Mouse (Mus musculus): ENCODE data around the gene Ap2a2.
"Not testable (repeated sequence)": the region's sequence is repeated elsewhere in the genome, so short reads cannot be mapped to it uniquely, and the experiment has no call there.

Gene Ap2a2

DNA sequence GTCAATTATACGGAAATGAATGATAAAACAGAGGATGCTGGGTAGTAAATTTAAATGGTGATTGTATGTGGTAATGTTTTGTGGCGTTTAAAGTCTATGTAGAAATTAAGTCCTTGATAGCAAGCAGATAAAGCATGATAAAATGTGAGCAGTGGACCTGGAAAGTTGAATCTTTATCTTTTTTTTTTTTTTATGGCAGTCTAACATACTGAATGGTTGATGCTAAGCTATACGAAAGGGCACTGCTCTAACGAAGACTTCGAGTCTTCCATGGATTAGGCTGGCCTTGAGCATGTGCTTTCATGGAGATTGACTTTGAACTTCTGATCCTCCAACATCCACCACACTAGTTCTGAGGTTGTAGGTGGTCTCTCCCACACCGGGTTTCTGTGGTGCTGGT is 31.1 kb downstream of the Ap2a2 start:
- no peak for DNase-seq (ENCODE audit: low spot score in 2 of 2)

DNA sequence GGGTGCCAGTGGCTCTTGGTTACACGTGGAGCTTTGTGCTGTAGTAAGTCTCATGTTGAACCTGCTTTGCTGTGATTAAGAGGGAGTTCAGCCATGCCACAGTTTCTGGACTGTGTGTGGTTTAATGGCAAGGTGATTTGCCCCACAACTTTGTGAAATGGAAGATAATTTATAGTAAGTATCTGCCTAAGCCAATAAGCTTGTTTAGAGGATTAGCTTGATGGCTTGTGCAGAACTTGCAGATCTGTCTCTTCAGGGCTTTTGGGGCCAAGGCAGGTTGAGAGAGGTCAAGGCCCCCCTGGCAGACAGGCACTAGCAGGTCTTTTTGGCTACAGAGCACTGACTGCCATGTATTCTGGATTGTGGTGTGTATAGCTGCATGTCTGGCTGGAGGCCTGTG is 35.0 kb downstream of the Ap2a2 start:
- DNase-seq (ENCODE audit: low spot score in 2 of 2), result no peak

DNA sequence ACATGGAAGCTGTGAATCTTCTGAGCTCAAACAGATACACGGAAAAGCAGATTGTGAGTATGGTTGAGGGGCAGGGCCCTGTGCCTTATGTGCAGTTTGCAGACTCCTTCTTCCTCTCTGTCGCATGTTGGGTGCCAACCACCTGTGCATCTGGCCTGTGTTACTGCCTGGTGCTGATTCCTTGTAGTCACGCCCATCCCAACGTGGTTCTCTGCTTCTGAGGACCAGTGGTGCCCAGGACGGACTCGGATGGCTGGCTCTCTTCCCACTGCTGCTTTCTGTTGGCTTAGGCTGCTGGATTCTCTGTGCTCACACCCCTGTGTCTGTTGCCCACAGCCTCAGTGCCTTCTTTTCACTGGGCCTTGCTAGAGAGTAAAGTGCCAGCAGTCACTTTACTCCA is 35.6 kb downstream of the Ap2a2 start:
- DNase-seq (ENCODE audit: low spot score in 2 of 2), result peak; percentile 42 to 55

DNA sequence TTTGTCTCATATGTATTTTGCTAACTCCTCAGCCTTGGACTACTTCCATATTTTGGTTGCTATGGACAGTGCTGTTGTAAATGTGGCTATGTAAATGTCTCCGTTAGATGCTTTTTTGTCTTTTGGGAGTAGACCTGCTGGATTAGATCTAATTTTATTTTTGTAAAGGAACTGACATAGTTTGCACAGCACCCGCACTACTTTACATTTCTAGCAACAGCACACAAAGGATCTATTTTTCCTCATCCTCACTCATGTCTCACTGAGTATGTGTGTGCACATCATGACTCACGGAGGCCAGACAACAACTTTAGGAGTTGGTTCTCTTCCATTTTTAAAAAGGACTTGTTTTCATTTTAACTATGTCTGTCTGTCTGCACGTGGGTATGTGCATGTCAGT is 45.7 kb downstream of the Ap2a2 start:
- DNase-seq (ENCODE audit: low spot score in 2 of 2), result no peak

DNA sequence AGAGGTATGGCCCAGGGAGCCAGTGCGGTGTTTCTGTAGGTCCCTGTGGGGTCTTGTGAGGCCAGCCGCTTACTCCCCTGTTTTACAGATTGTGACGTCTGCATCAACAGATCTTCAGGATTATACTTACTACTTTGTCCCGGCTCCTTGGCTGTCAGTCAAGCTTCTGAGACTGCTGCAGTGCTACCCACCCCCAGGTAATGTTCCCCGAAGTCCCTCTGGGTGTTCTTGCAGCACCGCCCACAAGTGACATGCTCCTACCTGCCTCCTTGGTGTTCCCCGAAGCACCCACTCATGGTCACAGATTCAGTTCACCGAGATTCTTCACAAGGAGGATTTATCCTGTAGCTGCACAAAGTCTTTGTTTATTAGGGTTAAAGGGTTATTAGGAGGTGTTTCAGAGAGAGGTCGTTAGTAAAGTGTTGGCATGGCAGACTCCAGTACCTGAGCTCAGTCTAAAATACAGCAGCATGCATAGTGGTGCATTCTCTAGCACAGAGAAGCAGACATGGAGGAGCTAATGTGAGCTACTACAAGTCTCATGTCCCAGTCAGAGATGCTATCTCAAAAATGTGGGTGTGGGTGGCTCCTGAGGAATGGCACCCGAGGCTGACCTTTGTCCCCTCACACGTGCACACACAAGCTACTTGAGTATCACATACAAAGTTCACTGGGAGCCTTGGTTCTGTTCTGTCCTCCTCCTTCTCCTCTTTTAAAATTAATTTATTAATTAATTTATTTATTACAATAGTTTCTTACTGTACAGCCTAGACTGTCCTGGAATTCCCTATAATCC is 47.9 kb downstream of the Ap2a2 start:
- DNase-seq (ENCODE audit: low spot score in 2 of 2), result no peak

DNA sequence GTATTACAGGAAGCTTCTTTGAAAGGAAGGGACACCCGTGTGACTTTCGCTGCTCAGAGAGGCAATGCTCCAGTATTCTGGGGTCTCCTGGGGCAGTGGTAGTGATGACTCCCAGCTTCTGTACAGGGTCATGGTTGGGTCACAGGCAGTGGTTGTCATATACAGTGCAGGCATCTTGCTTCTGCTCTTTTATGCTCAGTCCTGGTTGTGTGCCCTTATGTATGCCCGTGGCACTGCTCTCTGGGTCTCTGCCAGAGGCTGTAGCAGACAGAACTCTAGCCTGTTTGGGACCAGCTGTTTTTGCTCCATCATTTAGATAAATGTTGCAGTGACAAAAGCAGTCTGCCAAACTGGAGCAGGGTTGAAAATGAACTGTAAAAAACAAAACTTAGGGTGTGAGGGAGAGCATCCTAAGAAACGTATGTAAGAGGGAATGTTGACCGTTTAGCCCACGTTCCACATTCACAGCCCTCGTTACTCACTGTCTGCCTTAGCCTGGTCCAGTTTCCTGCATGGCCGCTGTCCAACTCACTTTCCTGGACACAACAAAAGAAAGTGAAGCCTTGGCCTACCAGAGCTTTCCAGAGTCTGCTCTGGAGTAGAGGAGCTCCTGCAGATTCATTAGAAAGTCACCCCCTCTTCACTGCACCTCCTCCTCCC is 49.9 kb downstream of the Ap2a2 start:
- DNase-seq (ENCODE audit: low spot score in 2 of 2), result no peak

DNA sequence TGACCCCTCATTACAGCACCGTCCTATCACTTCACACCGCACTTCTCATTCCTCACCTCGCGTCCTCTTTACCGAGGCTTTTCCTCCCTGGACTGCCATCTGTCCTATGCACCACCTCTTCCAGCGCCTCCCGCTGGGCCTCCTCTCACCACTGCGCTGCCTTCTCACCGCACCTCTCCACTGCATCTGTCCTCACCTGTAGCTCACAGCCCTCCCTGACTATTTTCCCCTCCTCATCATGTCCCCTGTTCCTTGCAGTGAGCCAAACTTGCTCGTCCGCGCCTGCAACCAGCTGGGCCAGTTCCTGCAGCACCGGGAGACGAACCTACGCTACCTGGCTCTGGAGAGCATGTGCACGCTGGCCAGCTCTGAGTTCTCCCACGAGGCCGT is 50.4 kb downstream of the Ap2a2 start:
- DNase-seq (ENCODE audit: low spot score in 2 of 2), result no peak

DNA sequence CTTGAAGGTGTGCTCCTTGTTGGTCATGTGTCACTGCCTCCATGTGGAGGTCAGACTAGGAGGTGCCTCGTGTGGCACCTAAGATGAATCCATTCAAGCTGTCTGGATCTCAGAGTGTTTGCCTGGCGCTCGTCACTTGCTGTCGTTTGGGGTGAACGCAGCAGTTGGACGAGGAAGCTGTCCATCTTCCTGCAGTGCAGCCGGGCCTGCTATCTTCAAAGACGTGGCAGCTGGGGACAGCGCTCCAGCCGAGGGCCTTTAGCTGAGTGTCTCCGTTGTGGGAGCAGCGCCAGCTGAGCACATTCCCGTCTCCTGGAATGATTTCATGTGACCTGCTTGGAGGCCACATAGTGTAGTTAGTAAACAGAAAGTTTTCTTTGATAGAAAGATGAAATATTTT is 50.8 kb downstream of the Ap2a2 start:
- no peak for DNase-seq (ENCODE audit: low spot score in 2 of 2)

DNA sequence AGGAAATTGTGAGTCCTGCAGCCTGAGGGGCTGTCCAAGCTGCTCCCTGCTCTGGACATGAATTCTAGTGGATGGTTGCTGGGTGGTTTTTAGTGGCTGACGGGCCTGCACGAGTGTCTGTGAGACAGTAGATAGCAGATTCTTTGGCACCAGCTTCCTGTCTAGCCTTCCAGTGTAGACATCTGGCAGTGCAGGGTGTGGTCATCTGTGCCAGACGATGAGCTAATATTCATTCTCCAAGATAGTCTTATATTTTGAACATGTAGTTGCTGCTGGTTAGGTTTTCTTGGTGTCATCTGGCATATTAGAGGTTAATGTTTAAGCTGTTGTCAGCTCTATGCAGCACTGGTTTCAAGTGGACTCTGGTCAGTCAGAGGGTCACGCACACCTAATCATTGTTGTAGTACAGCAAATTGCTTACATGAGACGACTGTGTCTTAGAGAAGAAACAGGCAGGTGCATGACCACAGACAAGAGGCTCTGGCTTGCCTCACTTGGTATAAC is 52.4 kb downstream of the Ap2a2 start:
- DNase-seq (ENCODE audit: low spot score in 2 of 2), result no peak

DNA sequence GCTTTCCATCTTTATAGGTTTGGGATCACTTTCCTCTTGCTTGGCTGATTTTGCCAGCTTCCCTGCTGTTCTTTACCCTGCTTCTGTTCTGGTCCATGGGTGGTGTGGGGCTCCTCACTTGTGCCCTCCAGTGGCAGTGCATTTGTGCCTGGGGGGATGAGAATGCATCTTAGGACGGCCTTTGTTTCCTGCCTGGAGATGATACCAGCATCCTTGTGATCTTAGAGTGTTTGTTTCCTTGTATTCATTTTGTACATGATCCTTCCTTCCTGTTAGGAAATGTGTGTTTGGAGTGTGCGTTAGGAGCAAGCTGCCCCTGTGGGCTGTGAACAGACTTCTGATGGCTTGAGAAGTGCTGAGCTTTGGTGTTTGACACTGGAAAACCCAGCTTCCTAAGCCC is 62.2 kb downstream of the Ap2a2 start:
- DNase-seq (ENCODE audit: low spot score in 2 of 2), result no peak

DNA sequence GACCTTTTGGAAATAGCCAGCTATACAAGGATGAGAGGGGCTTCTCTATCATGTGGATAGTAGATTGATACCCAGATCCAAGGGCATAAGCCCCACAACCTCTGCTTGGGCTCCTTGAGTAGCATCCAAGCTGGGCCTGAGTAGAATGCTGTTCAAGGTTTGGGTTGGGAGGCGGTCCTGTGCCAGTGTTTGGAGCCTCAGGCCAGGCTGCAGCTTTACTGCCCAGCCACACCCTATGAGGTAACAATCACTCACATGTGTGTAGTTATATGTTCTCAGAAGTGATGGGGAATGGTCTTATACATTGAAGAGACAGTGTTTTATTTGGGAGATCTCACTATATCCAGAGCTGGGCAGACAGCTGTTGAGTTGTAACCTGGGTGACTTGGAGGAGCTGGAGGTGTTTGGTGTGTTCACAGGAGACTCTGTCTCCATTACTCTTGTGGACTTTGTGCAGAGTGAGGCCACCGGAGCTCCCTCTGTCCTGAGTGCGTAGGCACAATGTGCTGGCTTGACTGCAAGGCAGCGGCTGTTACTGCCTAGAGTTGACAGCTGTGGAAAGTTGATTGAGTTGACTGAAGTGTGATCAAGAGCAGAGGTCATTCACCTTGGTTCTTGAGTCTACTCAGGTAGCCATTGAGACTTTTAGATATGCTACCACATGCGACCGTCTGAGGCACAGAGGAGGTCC is 63.3 kb downstream of the Ap2a2 start:
- DNase-seq (ENCODE audit: low spot score in 2 of 2), result no peak

DNA sequence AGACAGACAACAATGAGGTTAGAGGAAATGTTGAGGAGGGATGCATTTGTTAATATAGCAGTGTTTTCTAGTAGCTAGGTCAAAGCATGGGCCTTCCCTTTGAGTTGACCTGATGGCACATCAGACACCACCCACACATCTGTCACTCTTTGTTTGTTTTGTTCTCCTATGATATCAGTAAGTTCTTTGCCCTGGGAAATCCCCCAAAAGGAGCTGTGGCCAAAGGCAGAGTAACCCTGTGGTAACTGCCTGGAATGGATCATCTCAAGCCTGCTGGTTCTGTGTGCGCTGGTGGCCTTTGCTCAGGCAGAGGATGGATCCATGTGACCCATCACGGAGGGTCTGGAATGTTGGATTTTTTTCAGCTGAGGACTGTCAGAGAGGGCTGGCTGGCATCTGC is 66.0 kb downstream of the Ap2a2 start:
- DNase-seq (ENCODE audit: low spot score in 2 of 2), result no peak

DNA sequence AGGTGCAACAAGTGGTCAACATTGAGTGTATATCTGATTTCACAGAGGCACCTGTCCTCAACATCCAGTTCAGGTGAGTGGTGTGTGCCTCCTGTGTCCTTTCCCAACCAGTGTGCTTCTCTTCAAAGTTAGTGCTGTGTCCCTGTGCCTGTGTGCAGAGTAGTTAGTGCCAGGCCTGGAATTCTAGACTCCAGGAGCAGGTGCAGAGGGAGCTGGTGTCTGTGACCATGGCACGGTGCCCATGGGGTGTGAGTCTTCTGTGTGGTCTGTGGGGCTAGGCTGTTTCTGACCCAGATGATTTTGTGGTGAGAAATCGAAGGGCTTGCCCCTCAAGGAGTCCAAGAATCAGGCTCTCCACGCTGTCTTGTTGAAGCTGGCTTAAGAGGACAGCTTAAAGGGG is 67.3 kb downstream of the Ap2a2 start:
- DNase-seq (ENCODE audit: low spot score in 2 of 2), result no peak

DNA sequence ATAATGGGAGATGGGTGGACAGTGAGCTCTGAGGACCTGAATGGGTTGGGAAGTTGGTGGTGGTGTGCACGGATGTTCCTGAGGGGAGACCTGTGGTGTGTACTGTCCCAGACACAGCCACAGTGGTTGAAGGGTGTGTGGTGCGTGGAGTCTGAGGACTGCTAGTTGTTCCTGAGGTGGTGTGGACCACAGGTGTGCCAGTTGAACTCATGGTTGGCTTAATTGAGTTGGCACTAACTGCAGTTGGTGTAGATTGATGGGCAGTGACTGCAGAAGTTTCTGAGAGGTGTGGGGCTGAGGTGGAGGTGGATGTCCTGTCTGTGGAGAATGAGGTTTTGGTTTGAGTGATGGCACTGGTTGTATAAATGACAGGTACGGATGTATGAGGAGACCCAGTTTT is 76.1 kb downstream of the Ap2a2 start:
- peak in 1 of 2 experiments; percentile 50 for DNase-seq (ENCODE audit: low spot score in 2 of 2)

DNA sequence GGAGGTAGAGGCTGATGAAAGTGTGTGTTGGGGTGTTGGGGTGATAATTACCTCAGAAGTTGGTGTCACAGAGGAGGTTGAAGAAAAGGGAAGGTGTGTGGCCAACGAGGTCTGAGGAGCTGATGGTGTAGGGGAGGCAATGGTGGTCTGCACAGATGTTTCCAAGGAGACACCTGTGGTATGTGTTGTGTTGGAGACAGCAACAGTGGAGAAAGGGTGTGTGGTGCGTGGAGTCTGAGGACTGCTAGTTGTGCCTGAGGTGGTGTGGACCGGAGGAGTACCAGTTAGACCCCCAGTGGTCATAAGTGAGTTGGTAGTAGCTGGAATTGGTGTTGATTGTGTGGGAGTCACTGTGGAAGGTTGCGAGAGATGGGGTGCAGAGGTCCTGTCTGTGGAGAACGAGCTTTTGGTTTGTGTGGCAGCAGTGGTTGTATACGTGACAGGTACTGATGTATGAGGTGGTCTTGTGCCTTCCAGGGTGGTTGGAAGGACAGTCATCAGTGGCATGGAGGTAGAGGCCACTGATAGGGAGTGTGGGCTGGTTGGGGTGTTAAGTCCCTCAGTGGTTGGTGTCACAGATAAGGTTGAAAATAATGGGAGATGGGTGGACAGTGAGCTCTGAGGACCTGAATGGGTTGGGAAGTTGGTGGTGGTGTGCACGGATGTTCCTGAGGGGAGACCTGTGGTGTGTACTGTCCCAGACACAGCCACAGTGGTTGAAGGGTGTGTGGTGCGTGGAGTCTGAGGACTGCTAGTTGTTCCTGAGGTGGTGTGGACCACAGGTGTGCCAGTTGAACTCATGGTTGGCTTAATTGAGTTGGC is 76.8 kb downstream of the Ap2a2 start:
- DNase-seq (ENCODE audit: low spot score in 2 of 2), result not testable (repeated sequence)

DNA sequence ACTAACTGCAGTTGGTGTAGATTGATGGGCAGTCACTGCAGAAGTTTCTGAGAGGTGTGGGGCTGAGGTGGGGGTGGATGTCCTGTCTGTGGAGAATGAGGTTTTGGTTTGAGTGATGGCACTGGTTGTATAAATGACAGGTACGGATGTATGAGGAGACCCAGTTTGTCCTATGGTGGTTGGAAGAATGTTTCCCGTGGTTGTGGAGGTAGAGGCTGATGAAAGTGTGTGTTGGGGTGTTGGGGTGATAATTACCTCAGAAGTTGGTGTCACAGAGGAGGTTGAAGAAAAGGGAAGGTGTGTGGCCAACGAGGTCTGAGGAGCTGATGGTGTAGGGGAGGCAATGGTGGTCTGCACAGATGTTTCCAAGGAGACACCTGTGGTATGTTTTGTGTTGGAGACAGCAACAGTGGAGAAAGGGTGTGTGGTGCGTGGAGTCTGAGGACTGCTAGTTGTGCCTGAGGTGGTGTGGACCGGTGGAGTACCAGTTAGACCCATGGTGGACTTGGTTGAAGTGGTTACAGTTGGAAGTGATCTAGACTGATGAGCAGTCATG is 77.4 kb downstream of the Ap2a2 start:
- peak in 1 of 2 experiments; percentile 48 for DNase-seq (ENCODE audit: low spot score in 2 of 2)

DNA sequence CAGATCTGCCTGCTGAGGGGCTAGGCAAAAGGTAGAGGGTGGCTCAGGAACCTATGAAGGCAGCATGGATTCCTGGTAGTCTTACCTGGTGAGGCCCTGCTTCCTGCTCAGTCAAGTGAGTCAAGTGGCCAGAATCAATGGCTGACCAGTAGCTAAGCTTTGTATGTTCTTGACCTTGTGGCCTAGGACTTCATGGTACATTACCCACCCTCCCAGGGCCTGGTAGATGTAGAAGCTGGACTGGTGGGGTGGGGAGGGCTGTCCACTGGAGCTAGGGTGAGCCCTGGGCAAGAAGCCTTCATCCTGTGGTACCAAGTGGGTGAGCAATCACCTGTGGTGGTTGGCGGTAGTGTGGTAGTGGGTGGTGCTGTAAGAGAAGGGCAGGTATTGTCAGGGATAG is 80.4 kb downstream of the Ap2a2 start:
- DNase-seq (ENCODE audit: low spot score in 2 of 2), result no peak

DNA sequence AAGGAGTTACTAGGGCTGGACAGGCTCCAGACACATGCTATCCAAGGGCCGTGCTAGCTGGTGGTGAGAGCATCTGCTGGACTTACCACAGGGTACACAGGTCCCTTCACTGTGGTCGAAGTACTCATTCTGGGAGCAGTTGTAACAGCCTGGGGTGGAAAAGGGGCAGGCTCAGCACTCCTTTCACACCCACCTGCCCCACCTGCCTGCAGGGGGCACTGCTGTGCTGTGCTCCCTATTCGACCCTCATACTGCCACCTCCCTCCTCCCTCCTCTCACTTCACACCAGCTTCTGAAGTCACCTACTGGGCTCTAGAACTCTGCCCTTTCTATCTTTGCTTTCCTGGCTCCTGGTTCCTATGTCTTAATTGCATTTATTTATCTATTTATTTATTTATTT is 81.2 kb downstream of the Ap2a2 start:
- DNase-seq (ENCODE audit: low spot score in 2 of 2), result no peak

DNA sequence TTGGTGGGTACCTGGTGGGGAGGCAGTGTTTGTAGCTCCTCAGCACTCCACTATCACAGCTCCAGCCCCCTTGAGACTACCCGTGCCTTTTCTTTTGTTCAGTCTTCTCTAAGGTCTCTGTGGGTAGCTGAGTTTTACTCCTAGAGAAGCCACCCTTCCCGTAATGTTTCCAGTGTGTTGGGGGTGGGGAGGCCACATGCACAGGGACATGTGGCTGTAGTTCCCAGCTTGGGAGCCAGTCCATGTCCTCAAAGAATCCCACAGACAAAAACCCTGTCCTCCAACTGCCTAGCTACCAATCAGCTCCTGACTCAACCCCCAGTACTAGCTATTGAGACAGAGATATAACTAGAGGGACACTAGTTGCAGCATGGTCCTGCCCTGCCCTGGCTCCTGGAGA is 85.1 kb downstream of the Ap2a2 start:
- no peak for DNase-seq (ENCODE audit: low spot score in 2 of 2)

DNA sequence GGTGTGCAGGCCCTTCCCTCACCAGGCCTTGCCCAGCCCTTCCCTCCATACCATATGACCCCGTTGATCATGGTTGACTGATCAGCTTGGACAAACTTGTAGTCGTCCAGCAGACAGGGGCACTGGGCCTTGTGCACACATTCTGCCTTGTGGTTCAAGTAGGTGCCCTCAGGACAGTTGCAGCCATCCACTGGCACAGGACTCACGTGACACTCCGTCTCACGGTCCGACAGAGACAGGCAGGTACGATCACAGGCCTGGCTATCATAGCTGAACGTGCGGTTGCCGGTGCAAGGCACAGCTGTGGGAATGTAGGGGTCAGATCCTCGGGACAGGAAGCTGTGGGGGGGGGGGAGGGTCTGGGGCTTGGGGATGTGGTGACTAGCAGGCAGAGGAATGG is 85.8 kb downstream of the Ap2a2 start:
- DNase-seq (ENCODE audit: low spot score in 2 of 2), result no peak

DNA sequence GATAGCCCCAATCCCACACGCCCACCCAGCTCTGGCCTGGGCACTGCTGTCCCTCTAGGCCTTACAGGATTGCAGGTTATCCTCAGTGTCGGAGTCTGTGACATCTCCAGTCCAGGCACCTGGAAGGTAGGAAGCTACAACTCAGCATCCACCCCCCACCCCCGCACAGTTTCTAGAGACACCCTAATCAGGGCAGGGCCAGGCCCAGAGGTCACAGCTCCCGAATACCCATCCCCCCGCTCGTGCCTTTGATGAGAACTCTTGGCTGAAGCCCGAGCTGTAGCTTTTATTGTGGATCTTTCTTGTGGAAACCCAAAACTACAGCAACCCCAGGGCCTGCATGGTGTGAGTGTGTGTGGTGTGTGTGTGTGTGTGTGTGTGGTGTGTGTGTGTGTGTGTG is 90.2 kb downstream of the Ap2a2 start:
- DNase-seq (ENCODE audit: low spot score in 2 of 2), result no peak

DNA sequence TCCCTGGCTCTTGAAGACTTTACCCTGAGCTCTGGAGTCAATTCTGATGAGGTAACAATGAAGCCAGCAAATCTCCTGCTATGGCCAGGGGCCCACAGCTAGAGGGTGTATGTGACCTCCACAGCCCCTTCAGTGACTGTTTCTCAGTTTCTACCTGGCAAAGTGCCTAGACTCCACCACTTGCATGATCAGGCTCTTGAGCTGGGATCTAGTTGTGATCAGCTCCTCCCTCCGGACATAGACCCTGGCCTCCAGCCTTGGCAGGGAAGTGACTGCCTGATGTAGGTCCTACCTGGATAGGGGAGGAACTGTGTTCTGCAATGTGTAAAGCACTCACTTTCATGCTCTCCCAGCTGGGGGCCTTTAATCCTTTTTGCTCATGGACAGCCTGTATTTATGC is 98.4 kb downstream of the Ap2a2 start:
- DNase-seq (ENCODE audit: low spot score in 2 of 2), result no peak
